Mouse (Mus musculus): ENCODE measurements around the gene Sars.

DNA sequence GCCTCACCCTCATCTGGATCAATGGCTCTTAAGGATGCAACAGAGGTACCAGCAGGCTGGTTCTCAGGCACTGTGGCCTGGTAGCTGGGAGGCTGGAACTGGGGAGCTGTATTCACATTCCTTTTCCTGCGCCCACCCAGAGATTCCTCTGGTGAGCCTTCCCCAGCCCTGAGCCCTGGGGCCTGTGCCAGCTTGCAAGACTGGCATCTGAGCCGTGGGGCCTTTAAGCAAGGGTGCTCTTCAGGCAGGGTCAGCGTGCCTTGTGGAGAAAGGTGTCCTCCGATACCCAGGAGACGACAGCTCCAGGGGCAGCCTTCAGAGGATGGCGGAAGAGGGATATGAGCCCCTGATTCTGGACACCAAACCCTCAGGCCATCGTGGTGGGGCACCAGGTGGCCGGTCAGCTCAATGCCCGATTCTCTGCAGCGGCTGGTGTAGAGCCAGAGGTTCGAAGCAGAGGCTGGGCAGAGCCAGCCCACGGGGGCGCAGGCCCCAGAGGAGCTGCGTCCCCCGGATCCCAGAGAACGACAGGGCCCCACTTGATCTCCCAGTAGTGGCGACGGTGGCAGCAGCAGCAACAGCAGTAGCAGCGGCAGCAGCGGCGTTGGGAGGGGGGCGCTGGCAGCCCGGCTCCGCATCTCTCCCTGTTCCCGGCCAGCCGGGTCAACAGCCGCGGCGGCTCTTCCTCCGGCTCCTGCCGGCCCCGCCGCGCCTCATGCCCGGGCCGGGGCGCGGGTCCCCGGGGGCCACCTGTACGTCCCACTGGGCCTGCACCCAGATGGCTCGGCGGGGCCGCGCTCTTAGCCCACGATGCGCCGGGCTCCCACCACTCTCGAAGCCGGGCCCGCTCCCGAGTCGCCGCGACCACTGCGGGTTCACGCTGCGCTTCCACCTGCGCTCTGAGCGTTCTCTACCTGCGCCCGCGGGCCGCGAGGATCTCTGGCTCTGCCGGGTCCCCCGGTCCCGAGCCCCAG lies 29.9 kb downstream of the Sars start, which contains the start of gene Celsr2:
- TF ChIP-seq CTCF (IDR thresholded peaks at IDR 0.05) (no peak), EP300 (IDR thresholded peaks at IDR 0.05) (no peak)
